Mouse (Mus musculus) 416B (cell line): Measurements from ENCODE around the gene Arrdc5.

ENCODE experiments used
- DNase-seq: peaks from one replicate; pipeline ENCODE4 v3.0.0; 2011; ENCODE audit warnings: low read depth

The Arrdc5 gene

DNA sequence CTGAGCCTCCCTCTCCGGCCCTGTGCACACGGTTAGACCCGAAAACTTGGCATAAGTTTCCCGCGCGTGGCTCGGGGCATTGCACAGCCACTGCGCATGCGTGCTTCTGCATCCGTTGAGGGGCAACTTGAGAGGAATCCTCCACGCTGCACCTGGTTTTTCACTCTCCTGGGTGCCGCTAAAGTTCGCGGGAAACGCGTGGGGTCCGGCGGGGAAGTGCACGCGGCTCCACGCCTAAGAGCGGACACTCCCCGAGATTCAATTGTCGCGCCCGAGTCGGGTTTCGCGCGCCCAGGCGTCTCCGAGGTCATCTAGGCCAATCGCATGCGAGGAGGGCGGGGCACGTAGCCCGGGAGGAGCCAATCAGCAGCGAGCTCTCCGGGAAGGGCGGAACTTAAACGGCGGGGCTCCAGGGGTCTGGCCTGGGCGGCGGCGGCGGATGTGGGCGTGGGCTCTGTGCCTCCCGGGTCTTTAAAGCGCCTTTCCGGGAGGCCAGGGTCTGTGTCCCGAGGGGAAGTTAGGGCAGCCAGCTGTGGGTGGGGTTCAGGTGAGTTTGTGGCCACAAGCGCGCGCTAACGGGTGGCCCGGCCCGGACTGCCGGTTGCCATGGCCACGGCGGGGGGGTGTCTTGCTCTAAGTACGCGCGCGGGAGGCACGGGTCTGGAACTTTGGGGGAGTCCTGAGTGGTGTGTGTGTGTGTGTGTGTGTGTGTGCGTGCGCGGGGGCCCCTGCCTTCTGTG, 3.9 kb upstream of the Arrdc5 start:
- peak; percentile 96 for DNase-seq

DNA sequence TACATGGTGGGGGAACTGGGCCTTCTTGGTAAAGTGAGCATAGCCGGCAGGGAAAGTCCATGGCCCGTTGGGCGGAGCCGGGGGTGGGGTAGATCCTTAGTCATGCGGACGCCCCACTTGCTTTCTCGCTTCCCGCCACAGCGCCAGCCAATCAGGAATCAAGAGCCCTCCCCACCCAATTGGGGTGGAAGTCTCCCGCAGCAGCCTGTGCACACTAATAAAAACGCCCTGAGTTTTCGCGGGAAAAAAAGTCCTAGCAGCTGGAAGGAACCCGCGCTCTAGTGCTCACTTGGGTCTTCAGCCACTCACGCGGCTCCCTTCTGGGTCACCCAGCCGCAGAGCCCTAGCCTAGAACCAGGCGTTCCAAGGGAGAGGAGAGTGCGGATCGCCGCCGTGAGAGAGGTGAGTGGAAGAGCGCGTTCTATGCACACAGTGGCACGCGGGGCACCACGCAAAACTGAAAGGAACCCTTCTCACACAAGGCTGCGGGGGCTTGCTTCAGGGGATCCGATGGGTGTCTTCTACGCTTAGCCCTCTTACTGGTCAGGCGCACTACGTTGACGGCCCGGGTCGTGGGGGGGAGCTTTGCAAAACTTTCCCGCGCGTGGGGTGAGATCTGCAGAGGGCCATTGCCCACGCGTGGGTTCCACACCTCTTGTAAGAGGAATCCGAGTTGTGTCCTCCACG, 3.2 kb upstream of the Arrdc5 start, which contains the start of gene Uhrf1:
Gene Uhrf1 (plus strand): TSS at position 162 of the 687 bp plus-strand sequence.
- peak; percentile 98 for DNase-seq

DNA sequence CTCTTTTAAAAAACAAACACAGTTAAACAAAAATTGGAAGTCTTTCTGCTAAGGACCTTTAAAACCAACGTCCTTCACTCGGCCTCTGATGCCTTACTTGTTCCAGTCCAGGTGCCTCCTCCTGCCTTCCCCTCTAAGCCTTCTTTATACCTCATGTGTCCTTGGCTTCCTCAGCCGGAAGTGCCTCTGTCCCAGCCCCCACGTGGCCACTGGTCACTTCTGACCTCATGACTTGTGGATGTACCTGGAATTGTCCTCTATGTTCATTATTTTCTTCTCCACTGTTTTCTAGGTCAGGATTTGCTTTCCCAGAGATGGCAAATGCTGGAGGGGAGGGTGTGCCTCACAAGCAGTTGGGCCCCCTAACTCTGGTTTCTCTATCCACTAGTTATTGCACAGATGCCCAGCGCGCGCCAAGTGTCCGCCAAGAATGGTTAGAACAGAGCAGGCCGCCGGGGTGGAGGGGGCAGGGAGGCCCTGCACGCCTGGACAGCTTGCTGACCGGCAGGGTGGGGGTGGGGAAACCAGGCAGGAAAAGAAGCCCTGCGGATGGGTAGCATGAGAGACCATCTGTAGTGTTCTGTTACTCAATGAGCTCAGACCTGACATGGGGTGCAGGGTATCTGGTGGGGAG, 2.4 kb upstream of the Arrdc5 start:
- DNase-seq: peak; percentile 68

DNA sequence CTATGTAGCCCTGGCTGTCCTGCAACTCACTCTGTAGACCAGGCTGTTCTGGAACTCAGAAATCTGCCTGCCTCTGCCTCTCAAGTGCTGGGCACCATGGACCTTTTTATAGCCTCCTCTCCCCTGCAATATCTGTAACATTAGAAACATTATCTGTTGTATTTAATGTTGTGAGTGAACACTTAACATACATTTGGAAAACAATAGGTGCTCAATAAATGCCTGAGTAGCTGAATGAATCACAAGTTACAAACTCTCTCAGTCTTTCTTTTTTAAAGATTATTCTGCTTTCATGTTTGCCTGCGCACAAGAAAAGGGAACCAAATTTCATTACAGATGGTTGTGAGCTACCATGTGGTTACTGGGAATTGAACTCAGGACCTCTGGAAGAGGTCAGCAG, 1.8 kb downstream of the Arrdc5 start:
- DNase-seq: no peak

DNA sequence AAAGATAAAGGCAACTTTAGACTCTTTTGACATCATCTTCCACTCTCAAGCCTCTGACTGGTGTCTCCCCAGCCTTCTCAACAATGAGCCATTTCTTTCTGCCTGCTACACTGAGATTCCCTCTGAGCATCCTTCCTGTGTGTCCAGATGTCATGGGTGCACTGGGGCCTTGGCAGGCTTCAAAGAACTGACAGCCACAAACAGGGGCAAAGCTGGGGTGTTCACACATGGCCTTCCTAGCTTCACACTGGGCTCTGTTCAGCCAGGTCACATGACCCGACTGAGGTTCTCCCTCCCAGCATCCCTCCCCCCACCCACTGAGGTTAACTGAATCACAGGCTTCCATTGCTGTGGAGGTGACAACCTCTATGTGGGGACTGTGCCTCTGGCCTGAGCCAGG, 3.9 kb downstream of the Arrdc5 start:
- no peak for DNase-seq

DNA sequence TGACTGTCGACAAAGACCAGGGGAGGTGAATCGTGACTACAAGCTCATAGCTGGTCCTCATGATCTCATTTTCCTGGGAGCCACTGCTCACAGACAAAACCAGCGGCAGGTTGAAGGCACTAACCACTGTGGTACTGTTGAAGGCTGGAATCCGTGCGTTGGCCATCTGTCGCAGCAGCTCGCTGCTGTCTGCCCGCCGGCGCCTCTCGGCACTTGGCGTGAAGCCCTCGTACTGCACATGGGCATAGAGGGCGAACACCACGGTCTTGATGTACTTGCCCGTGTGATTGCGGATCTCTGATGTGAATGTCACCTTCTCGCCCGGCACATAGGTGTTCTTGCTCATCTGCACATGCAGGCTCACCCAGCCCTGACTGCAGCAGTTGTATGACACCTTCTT, 5.8 kb downstream of the Arrdc5 start:
- no peak for DNase-seq

DNA sequence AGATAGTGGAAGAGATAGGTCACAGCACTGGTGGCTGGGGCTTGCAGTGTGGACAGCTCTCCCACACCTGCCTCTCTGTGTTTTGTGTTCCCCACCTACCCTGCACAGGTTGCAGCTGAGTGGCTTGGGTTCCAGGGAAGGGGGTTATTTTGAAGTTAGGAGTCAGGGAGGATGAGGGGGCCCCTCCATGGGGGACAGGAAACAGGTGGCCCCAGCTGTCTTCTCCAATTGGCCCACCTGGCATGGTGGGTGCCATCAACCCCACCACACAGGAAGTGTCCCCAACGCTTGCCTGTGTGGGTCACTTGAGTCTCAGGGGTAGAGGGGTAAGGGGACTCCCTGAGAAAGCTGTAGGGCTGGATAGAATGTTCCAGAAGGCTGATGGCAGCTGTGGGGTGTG, 6.8 kb downstream of the Arrdc5 start:
- DNase-seq: no peak

DNA sequence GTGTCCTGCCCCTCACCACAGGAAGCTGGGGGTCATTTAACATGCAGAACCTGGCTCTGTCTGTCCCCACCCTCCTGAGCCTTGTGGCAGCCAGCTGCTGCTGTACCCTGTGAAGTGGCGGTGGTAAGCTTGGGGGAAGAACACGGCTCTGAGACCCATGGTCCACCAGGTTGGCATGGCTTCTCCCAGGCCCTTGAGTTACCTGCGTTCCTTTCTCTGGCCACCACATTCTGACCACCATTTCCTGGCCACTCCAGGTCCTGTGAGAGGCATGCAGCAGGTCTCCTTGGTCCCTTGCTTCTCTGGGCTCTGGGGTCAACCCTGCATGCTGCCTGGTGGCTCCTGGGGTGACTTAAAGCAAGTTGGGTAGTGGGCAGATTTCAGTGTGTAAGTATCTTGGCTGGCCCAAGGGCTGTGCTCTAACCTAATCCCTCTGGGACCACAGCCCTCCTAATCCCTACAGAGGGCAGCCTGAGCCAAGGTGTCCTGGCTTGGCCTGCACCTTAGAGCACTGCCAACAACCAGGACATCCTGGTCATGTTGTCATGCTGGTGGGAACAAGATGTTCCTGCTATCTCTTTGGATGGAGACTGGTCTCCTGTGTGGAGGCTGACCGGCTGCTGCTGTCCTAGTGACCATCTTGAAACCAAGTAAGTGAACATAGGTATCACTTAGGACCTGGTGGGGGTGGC, 7.4 kb downstream of the Arrdc5 start, which contains the start of gene Plin3:
Gene Plin3 (minus strand): TSS at position 343 of the 692 bp plus-strand sequence.
- no peak for DNase-seq

DNA sequence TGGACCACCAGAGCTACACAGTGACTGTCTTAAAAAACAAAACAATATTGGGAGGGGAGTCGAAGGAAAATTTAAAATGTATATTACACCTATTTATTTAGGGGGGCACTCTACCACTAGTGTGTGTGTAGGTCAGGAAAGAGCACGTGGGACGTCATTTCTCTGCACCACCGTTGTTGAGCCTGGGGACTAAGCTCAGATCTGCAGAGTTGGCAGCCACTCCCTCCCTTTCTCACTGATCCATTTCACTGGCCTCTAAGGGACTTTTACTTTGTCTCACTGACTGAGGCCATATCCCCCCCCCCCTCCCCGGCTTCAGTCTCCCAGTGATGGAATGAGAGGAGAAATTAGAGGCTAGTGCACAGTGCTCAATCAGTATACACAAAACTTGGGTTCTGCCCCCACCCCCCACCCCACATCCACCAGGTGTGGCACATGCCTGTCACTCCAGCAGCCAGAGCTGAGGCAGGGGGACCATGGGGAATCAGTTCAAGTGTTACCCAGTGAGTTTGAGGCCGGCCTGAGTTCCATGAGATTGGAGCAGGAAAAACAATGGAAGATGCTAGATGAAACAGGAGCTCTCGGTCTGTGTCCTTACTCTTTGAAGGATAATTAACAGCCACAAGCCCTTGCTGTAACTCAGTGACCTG, 8.1 kb downstream of the Arrdc5 start:
- DNase-seq: no peak

DNA sequence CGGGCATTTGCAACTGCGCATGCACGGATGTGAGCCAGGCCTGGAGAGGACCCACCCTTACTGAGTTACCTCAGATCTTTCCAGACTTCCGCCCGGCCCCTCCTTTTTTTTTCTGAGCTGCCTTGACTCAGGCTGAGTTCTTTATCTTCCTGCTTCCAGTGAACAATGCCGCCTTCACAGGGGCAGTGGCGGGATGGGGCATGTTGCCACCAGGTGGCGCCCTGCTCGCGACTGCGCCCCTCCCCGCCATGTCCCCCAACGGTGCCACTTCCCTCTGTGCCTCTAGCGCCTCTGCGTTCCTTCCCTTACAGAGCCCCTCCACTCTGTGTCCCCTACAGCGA, 8.9 kb downstream of the Arrdc5 start:
- DNase-seq: peak; percentile 99

DNA sequence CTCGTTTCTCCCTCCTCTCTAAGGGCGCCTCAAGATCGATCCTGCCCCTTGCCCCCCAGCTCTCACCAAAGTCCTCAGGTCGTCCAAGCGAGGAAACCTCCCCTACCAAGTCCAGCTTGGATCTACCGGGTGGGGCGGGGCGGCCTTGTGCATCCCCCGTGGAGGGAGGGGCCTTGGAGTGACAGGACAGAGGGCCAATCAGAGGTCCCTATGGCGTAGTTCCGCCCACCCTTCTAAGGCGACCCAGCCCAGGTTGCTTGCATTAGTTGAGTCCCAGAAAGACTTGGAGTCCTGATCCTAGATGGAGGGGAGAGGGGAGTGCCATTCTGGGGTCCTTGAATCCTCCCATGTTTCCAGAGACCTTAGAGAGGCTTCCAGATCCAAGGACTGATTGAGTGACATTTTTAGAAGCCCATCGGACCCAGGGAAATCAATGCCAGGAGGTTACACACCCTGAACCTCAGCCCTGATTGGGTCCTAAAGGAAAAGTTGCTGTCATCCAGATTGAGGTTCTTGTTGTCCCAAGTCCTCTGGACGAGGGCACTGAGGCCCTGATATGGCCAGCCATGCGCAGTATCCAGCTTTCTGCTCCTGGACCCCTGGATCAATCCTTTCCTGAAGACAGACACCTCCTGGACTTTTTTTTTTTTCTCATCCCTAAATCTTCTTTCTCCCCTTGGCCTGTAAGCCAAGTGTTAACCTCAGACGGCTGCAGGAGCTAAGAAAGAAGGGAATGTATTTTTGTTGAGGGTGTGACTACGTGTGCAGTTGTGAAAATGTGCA, 9.5 kb downstream of the Arrdc5 start:
- peak; percentile 98 for DNase-seq

DNA sequence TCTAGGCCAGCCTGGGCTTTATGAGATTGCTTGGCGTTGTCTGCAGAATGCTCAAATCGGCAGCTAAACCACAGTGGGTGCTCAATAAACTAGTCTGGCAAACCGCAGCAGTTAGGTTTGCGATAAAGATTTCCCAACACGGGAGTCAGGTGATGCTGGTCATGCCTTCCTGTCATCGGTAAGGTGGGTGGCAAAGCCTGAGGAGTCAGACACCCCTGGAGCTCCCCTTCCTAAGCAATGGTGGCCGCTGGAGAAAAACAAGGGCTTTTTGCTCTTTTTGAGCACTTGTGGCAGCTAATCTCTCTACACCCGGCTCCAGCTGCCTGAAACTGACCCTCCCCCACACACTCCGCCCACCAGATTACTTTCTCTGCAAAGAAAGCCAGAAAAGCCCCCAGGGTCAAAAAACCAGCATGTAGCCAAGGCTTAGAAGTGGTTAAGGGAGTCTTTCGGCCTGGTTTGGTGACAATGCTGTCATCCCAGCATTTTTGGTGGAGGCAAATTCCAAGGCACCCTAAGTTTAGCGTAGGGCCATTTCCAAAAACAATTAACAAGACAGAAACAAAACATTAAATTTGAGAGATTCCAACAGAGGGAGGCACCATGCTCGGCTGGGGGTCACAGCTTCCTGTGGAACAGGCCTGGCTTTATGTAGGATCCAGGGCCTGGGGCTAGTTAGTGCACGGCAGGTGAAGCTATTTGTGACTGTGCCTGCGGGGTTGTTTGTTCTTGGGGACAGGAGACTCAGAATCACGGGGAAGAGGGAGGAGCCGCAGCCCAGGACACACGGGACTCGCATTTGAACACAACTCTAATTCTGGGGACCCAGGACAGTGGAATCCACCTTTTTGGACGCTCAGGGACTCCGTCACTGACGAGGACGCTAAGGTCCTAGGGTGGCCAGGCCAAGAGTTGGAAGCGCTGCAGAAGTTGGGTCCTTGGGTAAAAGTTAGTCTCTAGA, 10.4 kb downstream of the Arrdc5 start:
- peak; percentile 84 for DNase-seq

DNA sequence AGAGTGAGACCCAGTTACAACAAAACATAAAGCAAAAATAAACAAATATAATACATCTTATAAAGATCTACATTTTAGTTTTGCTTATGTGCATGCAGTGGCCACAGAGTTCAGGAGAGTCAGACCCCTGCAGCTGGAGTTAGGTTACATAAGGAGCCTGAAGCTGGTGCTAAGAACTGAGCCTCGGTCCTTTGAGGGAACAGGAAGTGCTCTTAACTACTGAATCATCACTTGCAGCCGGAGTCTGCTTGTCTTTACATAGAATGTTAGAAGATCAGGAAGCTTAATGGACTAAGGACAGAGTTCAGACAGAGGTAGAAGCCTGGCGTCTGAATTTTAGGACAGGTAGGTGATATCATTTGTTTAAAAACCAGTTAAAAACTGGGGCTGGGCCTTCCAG, 11.2 kb downstream of the Arrdc5 start:
- peak; percentile 67 for DNase-seq

DNA sequence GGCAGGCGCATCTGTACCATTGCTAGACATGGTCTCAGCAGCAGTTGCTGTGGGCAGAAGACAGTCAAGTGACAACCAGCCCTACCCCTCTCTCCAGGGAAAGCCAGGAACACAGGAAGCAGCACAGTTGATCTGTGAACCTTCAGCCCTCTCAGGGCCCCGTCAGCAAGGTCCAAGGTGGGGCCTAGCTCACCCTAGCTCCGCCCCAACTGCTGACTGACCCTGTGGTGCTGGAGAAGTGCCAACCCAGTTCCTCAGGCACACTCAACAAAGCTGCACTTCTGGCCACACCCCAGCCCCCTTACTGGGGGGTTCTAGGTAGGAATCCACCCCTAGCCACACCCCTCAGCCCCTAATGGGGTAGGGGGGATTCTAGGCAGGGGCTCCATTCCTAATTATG, 12.3 kb downstream of the Arrdc5 start:
- DNase-seq: peak; percentile 81

DNA sequence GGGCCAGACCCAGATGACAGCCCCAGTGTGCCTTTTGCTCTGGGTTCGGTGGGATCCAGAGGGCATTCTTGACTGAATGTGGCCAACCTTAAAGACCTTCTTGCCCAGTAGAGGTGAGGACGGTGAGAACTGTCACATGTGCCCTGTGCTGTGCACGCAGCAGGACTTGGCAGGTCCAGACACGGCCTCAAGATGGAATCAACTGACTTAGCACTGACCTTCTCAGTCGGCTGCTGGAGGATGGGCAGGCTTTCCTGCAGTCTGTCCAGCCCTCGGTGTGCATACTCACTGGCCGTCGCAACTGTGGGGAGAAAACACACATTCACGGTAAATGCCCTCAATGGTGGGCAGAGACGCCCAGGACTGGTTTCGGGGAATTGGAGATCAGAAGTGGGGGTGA, 14.1 kb downstream of the Arrdc5 start:
- no peak for DNase-seq

DNA sequence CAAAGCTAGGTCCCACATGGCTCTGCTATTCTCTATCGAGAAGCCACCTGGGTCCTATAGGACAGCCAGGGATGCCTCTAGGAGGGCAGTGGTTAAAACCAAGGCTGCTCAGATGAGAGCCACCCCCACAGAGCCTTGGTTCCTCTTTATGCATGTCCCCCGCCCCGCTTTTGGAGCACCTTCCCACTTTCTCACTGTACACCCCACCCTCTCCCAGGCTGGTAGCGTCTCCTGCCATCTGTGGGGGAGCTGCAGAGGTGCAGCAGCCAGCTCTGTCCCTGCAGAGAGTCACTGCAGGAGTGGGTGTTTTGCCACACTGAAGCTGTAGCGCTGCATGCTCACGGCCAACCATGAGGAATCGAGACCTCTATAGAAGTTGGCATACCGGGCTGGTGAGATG, 16.8 kb downstream of the Arrdc5 start:
- DNase-seq: no peak

DNA sequence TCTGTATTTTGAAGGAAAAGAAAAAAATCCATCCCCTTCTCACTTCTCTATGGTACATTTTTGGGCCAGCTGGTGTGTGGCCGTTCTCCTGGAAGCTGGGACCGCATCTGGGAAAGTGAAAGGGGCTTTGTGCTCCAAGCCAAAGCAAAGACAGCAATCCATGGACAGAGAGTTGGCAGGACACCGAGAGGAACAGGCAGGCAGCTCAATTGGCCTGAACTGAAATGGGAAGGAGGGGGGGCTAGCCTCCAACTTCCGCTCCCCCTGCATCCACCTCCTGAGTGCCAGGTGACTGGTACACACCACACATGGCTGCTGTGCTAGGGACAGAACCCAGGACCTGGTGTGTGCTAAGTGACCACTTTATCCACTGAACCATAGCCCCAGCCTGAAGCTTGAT, 17.3 kb downstream of the Arrdc5 start:
- no peak for DNase-seq

DNA sequence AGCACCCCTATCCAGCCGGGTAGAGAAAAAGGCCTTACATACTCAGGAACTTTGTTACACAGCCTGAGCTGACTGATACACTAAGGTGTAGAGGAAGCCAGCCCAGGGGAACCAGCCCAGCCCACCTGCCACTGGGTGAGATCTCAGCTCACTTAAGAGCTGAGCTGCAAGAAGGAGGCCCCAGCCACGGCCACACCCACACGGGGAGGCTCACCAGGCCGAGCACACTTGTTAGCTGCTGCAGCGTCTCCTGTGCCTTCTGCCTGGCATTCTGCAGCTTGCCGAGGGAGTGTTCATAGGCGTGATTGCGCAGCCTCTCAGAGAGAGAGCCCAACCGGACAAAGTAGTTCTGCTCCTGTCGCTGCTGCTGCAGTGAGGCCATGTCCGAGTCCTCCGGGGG, 18.9 kb downstream of the Arrdc5 start:
- DNase-seq: no peak

DNA sequence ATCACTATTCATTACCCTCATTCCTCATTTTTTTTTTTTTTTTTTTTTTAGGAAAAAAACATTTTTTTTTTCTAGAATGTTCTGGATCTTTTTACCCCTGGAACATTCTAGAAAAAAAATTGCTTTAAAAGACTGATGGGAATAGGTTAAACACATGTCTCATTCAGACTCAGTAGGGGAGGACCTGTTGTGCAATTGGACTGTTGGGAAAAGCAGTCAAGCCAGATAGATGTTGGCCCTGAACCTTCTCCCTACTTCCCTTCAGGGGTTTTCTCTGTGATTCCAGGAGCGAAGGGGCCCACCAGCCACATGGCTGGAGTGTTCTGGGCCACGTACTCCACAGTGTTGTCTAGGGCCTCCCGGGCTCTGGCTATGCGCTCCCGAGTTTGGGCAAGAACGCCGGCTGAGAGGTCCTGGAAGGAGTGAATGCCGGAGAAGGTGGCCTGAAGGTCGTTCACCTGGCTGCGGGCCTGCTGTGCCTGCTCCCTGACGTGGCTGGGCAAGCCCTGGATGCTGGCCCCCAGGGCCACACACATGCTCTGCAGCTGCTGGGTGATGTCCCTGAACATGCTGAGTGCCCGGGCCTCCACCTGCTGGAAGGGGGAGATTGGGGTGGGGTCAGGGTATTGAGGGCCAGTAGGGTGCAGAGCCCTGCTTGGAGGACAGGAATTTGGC, 20.5 kb downstream of the Arrdc5 start:
- DNase-seq: no peak

DNA sequence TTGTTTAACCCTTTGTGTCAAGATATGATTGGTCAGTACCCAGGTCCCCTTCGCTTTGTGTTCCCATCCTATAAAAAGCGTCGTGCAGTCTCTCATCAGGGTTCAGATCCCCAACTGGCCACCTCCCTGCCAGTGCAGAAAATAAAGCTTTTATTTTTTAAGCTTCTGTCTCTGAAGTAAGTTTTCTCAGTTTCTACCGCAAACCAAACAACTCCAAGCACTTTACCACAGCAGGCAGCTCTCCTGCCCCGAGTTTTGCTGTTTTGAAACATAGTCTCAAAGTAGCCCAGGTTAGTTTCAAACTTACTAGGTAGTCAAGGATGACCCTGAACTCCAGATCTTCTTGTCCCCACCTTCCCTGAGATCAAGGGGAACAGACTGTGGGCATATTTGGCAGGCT, 21.7 kb downstream of the Arrdc5 start:
- DNase-seq: no peak
